Mouse (Mus musculus) intestine, embryonic 14.5 days (tissue): ENCODE data around the gene Bcl2l15. TPM values are rescaled to one million over a fixed set of nuclear protein-coding genes. Genes with fewer than 3 reads are reported as not detected.

ENCODE experiments used
- ATAC-seq: fragments of 200-750 bp; cut with Nextera tagmentation; replicated peaks from 2 replicates; pipeline ENCODE4 v1.8.0; 2017; ENCODE audit warnings: low read depth, moderate number of reproducible peaks, moderate TSS enrichment, moderate library complexity; ENCODE audit not compliant: low FRiP score, low TSS enrichment
- DNase-seq: peaks from one replicate; pipeline ENCODE4 v3.0.0-alpha.2; 2018; ENCODE audit warnings: low spot score
- H3K27ac ChIP-seq: fragments of 300-500 bp; sonication (generic); 2 replicates; pipeline ENCODE4 v1.5.1; 2014; ENCODE audit warnings: low read depth, mild to moderate bottlenecking, control low read depth
- H3K27me3 ChIP-seq: fragments of 300-500 bp; sonication (generic); replicated peaks from 2 replicates; pipeline ENCODE4 v1.6.1; 2014; ENCODE audit warnings: low read length, control low read depth; ENCODE audit not compliant: control insufficient read depth, insufficient read depth
- H3K36me3 ChIP-seq: fragments of 300-500 bp; sonication (generic); 2 replicates; pipeline ENCODE4 v1.6.1; 2014; ENCODE audit warnings: low read length, control low read depth; ENCODE audit not compliant: control insufficient read depth, insufficient read depth
- H3K4me1 ChIP-seq: fragments of 300-500 bp; sonication (generic); replicated peaks from 2 replicates; pipeline ENCODE4 v1.6.1; 2014; ENCODE audit warnings: low read length, control low read depth, mixed read lengths; ENCODE audit not compliant: control insufficient read depth, insufficient read depth
- H3K4me2 ChIP-seq: fragments of 300-500 bp; sonication (generic); 2 replicates; pipeline ENCODE4 v1.6.1; 2014; ENCODE audit warnings: low read length
- H3K4me3 ChIP-seq: fragments of 300-500 bp; sonication (generic); 2 replicates; pipeline ENCODE4 v1.5.1; 2014; ENCODE audit warnings: low read depth, low read length, control low read depth, mixed read lengths
- H3K9ac ChIP-seq: fragments of 300-500 bp; sonication (generic); 2 replicates; pipeline ENCODE4 v1.6.1; 2014; ENCODE audit warnings: mild to moderate bottlenecking, low read length
- H3K9me3 ChIP-seq: fragments of 300-500 bp; sonication (generic); 2 replicates; pipeline ENCODE4 v1.6.1; 2016; ENCODE audit warnings: low read length, control low read depth; ENCODE audit not compliant: control insufficient read depth
- WGBS: fragments of 180-500 bp; shearing (Covaris S2); extraction: QIAGEN DNeasy Blood & Tissue Kit; methylation state at CpG from one replicate; pipeline ENCODE4 v1.1.7; 2014; 5-methylcytosine and 5-hydroxymethylcytosine counted together
- polyA plus RNA-seq: library from polyadenylated mRNA; unstranded; fragments of >200 nt; fragmentation: Nextera tagmentation; extraction: Ambion mirVana; gene quantifications from 2 replicates; pipeline ENCODE4 v1.2.1, GENCODE M21; 2014

Bcl2l15 gene
- polyA plus RNA-seq, 1 experiment from 2014 or later = 0.38 TPM

- Histone ChIP-seq H3K4me2 (no peak overlapping the region), H3K9me3 (no peaks in the 10 kb centered on the region), H3K9ac (no peak overlapping the region), H3K27ac (no peak overlapping the region), H3K36me3 (no peaks in the 10 kb centered on the region), H3K4me3 (no peak overlapping the region), H3K4me1 (peaks cover 17% of the 10 kb centered on the region), H3K27me3 (0 out of 2 replicates have a peak, but pooled peaks cover 3% of the 10 kb centered on the region)
- DNase-seq = no peak
- ATAC-seq = no peak
- 72% methylated on average over 1 of the region's 1 CpGs for WGBS
Observed at GRCm38 (mm10) chr3:103792566-103792965, 39.8 kb upstream of the Bcl2l15 start.

DNA sequence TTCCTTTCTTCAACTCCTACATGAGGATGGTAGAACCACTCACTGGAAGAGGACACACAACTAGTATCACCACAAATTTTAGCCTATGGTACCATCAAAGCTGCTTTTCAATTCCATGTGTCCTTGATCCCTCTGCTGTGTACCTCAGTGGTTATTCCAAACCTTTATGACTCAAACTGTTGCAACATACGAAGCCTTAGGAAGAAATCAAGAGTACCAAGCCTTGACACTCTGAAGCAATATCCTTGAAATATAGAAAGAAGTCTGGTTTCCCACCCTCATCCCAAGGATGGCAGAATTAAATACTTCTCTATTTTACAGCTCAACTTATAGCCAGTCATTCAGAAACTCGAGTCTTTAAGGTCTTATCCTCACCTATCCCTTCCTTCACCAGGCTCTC, 36.0 kb upstream of the Bcl2l15 start:
- H3K36me3 ChIP-seq = no peaks in the 10 kb centered on the region
- WGBS = 63% methylated on average over 2 of the region's 2 CpGs
- H3K4me3 ChIP-seq = no peak overlapping the region
- no peak for ATAC-seq
- H3K4me2 ChIP-seq = no peak overlapping the region
- H3K27me3 ChIP-seq = 0 out of 2 replicates have a peak, but pooled peaks cover 3% of the 10 kb centered on the region
- no peak overlapping the region for H3K27ac ChIP-seq
- no peak overlapping the region for H3K9ac ChIP-seq
- no peak for DNase-seq
- no peaks in the 10 kb centered on the region for H3K9me3 ChIP-seq
- H3K4me1 ChIP-seq = 0 out of 2 replicates have a peak, but pooled peaks cover 3% of the 10 kb centered on the region

- 83% methylated on average over 2 of the region's 2 CpGs for WGBS
- Histone ChIP-seq H3K36me3 (peaks cover 24% of the 10 kb centered on the region), H3K4me3 (no peak overlapping the region), H3K9me3 (no peaks in the 10 kb centered on the region), H3K9ac (no peak overlapping the region), H3K4me2 (no peak overlapping the region), H3K27me3 (no peaks in the 10 kb centered on the region), H3K27ac (no peak overlapping the region), H3K4me1 (no peaks in the 10 kb centered on the region)
- DNase-seq (no peak), ATAC-seq (no peak)
Observed at GRCm38 (mm10) chr3:103799507-103799906, 32.9 kb upstream of the Bcl2l15 start.

- ATAC-seq = no peak
- Histone ChIP-seq H3K4me1 (no peaks in the 10 kb centered on the region), H3K9me3 (no peaks in the 10 kb centered on the region), H3K9ac (no peak overlapping the region), H3K36me3 (peaks cover 43% of the 10 kb centered on the region), H3K27ac (peak overlapping the region; percentile 64), H3K4me3 (no peak overlapping the region), H3K27me3 (no peaks in the 10 kb centered on the region), H3K4me2 (no peak overlapping the region)
- no peak for DNase-seq
- WGBS = 62% methylated on average over 10 of the region's 10 CpGs
Observed at GRCm38 (mm10) chr3:103801631-103802531, 30.5 kb upstream of the Bcl2l15 start.

DNA sequence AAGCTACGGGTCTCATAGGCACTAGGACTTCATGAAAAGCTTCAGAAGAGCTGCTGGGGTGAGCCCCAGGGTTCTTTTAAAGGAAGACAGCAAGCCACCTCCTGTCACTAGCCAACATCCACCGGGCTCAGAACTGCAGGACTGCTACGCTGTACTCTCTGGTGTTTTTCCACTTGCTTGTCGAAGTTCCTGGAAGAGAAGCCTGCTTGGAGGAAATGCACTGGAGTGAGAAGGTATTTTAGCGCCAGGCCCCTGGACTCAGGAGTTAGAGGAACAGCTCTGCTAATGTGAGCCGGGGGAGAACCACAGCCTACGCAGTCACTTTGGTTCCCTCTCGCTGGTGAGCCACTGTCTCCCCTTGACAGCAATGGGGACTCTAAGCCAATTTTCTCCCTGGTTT, 29.5 kb upstream of the Bcl2l15 start:
- Histone ChIP-seq H3K4me3 (no peak overlapping the region), H3K27ac (no peak overlapping the region), H3K4me2 (no peak overlapping the region), H3K36me3 (peaks cover 49% of the 10 kb centered on the region), H3K4me1 (peaks cover 1% of the 10 kb centered on the region), H3K9ac (no peak overlapping the region), H3K9me3 (no peaks in the 10 kb centered on the region), H3K27me3 (no peaks in the 10 kb centered on the region)
- DNase-seq = no peak
- ATAC-seq = no peak
- 91% methylated on average over 8 of the region's 8 CpGs for whole genome bisulfite sequencing

GRCm38 (mm10) chr3:103805671-103806070, 26.7 kb upstream of the Bcl2l15 start:
- Histone ChIP-seq H3K4me2 (no peak overlapping the region), H3K36me3 (peaks cover 49% of the 10 kb centered on the region), H3K27ac (no peak overlapping the region), H3K9me3 (no peaks in the 10 kb centered on the region), H3K4me3 (no peak overlapping the region), H3K9ac (no peak overlapping the region), H3K27me3 (no peaks in the 10 kb centered on the region), H3K4me1 (peaks cover 8% of the 10 kb centered on the region)
- ATAC-seq = no peak
- DNase-seq = no peak
- WGBS = 81% methylated on average over 1 of the region's 1 CpGs

DNA sequence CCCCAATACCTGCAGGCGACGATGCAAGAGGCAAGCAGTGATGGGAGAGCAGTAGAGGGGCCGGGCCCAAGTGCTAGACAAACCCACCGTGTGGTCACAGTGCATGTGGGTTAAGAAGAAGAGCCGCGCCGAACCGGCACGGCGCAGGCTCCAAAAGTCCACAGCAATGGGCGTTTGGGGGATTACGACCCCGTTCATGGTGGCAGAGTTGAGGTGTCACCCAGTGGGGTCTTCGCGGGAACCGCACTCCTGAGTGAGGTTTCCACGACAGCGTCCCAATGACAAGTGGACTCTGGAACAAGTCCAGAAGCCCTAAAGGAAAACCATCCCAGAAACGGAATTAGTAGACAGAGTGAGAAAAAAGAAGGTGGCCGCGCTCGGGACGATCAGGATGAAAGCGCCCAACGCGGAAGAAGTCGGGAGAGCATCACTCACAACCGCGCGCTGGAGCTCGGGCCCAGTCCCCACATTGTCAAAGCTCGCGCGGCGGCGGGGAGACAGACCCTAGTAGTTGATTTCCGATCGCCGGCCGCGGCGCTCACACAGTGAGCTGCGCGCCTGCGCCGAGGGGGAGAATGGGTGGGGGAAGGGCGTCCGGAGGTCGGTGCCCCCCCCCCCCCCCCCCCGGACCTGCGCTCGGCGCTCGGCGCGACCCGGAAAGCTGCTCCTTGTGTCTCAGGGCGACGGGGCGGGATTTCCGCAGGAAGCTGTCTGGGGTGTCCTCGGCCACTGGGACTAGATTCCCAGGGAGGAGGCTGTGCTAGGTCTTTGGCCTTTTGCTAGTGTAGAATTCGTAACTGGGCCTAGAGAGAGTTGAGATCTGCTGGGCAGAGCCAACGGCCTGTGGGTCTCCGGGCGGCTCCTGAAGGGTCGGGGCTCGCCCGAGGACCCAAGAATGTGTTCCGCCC, 23.3 kb upstream of the Bcl2l15 start, which contains the start of the genes Dclre1b, Ap4b1 and Gm43064:
Gene Dclre1b, minus strand, starts transcription at position 554 of the 908 bp plus-strand sequence.
Gene Ap4b1, plus strand, starts transcription at position 630 of the 908 bp plus-strand sequence.
Gene Gm43064, plus strand, starts transcription at position 683 of the 908 bp plus-strand sequence.
- peak within 1 kb of the TSS; percentile 88 for H3K4me2 ChIP-seq
- H3K36me3 ChIP-seq = peaks cover 44% of the 10 kb centered on the region
- peaks cover 8% of the 10 kb centered on the region for H3K4me1 ChIP-seq
- peak within 1 kb of the TSS; percentile 83 for H3K27ac ChIP-seq
- DNase-seq (peak; percentile 95), ATAC-seq (peak; percentile 99)
- no peaks in the 10 kb centered on the region for H3K9me3 ChIP-seq
- WGBS = under 1% methylated on average over 61 of the region's 70 CpGs
- H3K27me3 ChIP-seq = no peaks in the 10 kb centered on the region
- H3K9ac ChIP-seq = peak within 1 kb of the TSS; percentile 76
- H3K4me3 ChIP-seq = peak within 1 kb of the TSS; percentile 96

- peak overlapping the region; percentile 76 for H3K9ac ChIP-seq
- H3K4me1 ChIP-seq = peaks cover 8% of the 10 kb centered on the region
- peak overlapping the region; percentile 66 for H3K4me2 ChIP-seq
- no peaks in the 10 kb centered on the region for H3K27me3 ChIP-seq
- 2% methylated on average over 14 of the region's 14 CpGs for WGBS
- no peaks in the 10 kb centered on the region for H3K9me3 ChIP-seq
- DNase-seq = no peak
- peaks cover 44% of the 10 kb centered on the region for H3K36me3 ChIP-seq
- H3K27ac ChIP-seq = peak overlapping the region; percentile 83
- peak overlapping the region; percentile 96 for H3K4me3 ChIP-seq
- peak; percentile 41; the same call in 1 of the 2 replicates for ATAC-seq
Observed at GRCm38 (mm10) chr3:103809799-103810150, 22.6 kb upstream of the Bcl2l15 start.
